Mouse (Mus musculus) ES-Bruce4 (cell line): ENCODE results near the gene Katna1.

ENCODE experiments used
- CTCF ChIP-seq: IDR thresholded peaks from one replicate; pipeline ENCODE4 v1.8.1; 2011; ENCODE audit warnings: low read depth, low read length
- EP300 ChIP-seq: IDR thresholded peaks from 2 replicates; pipeline ENCODE4 v1.6.1; 2011; ENCODE audit warnings: low read depth, low read length; ENCODE audit not compliant: insufficient read depth
- POLR2A ChIP-seq: IDR thresholded peaks from one replicate; pipeline ENCODE4 v1.8.1; 2011; ENCODE audit warnings: low read length; ENCODE audit not compliant: insufficient read depth

- TF ChIP-seq POLR2A (no peak), CTCF (no peak), EP300 (no peak)
Measured at GRCm38 (mm10) chr10:7686902-7687301, 38.9 kb upstream of the Katna1 start.
